Mouse (Mus musculus): ENCODE data around the gene Fbxo9.

DNA sequence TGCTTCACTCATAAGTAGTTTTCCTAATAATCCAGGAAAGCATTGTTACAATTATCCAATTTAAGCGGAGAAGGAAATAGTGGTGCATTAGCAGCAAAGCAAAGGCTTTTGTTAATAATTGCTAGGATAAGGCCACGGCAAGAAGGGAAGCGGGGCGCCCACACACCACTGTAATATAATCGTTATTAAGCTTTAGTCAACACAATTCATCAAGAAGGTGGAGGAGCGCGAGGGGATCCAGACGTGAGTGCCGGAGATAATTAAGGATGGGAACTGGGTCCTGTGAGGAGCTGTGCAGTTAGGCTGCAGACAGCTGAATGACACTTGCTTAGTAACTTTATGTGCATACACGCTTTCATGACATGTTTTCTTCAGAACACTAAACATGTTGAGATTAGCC is 17.8 kb upstream of the Fbxo9 start:
- TF ChIP-seq CTCF (IDR thresholded peaks at IDR 0.05; ENCODE audit: control insufficient read depth, insufficient read depth, insufficient replicate concordance, low read depth, low read length) = no peak
- no peak for TF ChIP-seq POLR2A (IDR thresholded peaks at IDR 0.05; ENCODE audit: control insufficient read depth, low read depth, low read length)

Measured in testis, adult 2 months (tissue).